Mouse (Mus musculus) common myeloid progenitor, adult 5-6 weeks (primary cell): ENCODE measurements around the gene Tfcp2. TPM values are rescaled to one million over a fixed set of nuclear protein-coding genes. Genes with fewer than 3 reads are reported as not detected.
"Not testable (repeated sequence)": the region's sequence is repeated elsewhere in the genome, so short reads cannot be mapped to it uniquely, and the experiment has no call there.

ENCODE experiments used
- ATAC-seq: replicated peaks from 2 replicates; pipeline ENCODE4 v1.8.0; 2016; ENCODE audit warnings: low read depth, mild to moderate bottlenecking, moderate TSS enrichment, inconsistent platforms; ENCODE audit not compliant: poor library complexity, severe bottlenecking
- total RNA-seq: library from RNA; stranded (forward); fragments of 200-1000, 187-1606 nt; gene quantifications from 2 replicates; pipeline ENCODE4 v1.2.3, GENCODE M21; 2017

Tfcp2 gene
- total RNA-seq, 1 experiment from 2014 or later, result 16.9 TPM

DNA sequence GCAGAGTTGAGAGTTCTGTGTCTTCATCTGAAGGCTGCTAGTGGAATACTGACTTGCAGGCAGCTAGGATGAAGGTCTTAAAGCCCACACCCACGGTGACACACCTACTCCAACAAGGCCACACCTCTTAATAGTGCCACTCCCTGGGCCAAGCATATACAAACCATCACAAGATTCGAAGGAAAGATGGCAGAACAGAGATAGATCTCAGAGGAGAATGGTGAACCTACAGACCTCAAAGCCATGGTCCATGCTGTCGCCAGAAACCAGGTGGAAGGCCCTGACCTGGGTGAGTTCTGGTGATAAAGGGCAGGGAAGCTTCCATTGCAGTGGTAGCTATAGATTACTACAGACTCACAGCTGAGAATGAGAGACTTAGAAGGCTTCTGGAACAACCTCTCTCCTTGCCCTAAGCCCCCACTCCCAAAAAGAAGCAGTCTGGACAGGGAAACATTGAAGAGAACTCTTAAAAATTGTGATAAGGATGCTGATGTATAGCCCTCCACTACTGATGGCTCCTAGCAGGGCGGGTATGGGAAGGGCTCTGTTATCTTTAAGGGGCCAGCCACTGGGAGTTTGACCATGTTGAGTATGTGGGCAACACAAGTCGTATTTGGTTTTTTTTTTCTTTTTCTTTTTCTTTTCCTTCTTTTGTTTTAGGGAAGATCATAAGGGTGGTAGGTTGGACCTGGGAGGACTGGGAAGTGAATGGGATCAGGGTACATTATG lies 6.1 kb upstream of the Tfcp2 start:
- no peak; the same call in 1 of the 2 replicates for ATAC-seq

- no peak for ATAC-seq
Observed at GRCm38 (mm10) chr15:100556378-100556777, 4.6 kb upstream of the Tfcp2 start.

DNA sequence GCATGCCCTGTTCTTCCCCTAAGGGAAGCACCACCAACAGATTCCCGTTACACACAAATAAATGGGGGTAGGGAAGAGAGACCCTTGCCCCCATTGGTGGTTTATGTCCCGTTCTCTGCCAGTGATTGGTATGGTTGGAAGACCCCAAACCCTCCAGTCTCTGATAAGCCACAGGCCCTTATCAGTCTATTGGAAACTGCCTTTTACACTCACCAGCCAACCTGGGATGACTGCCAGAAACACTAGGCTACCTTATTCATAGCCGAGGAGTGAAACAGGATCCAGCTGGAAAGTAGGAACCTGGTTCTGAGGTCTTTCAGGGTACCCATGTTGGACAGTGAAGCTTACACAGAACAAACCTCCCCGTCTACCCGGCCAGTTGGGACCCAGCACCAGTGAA lies 4.2 kb upstream of the Tfcp2 start:
- ATAC-seq, result no peak

GRCm38 (mm10) chr15:100550280-100550679 lies 1.5 kb downstream of the Tfcp2 start:
- no peak for ATAC-seq

- ATAC-seq, result not testable (repeated sequence)
Observed at GRCm38 (mm10) chr15:100543651-100544030, 8.2 kb downstream of the Tfcp2 start.

DNA sequence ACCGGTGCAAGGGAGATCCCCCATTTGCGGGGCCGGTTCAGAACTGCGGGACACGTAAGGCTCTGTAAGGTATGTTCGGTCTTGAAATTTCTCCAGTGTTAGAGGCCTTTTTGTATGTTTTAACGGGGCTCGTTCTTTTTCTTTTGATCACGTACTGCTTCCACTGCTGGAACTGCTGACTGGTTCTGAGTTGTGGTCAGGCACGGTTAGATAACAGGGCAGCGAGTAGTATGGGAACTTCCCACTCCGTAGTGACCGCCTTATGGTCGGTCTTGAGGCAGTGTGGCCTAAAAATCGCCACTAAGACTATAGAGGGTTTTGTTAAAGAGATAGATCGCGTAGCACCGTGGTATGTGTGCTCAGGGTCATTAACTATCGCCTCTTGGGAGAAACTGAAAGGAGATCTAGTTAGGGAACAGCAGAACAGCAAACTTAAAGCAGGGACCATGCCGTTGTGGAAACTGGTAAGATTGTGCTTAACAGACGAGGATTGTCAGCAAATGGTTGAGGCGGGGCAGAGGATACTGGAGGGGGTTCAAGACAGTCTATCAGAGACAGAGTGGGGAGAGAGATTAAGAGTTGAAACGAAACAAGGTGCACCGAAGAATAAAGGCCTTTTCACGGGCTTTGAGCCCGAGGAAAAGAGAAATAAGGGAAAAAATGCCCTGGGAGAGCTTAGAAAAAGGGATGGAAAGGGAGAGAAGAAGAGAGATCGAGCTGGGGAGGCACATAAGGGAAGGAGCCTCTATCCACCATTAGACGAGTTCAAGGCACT lies 8.7 kb downstream of the Tfcp2 start:
- ATAC-seq, result not testable (repeated sequence)

GRCm38 (mm10) chr15:100541426-100541825 lies 10.4 kb downstream of the Tfcp2 start:
- ATAC-seq, result no peak

DNA sequence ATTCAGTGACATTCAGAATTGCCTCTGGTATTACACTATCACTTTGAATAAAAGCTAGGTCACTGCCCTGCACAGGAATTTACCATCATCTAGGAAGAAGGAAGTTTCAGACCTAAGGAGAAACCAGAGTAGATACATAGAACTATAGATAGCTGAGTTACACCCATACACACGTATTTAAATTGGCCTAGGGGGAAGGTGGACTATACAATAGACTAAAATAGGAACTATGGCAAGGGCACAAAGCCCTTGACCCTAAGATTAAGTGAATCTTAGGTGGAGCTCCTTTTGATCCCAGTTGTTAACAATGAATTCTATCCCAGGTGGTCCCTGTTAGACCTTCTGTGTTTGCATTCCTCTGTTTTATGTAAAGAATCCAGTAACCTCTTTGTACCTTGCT lies 10.8 kb downstream of the Tfcp2 start:
- not testable (repeated sequence) for ATAC-seq

DNA sequence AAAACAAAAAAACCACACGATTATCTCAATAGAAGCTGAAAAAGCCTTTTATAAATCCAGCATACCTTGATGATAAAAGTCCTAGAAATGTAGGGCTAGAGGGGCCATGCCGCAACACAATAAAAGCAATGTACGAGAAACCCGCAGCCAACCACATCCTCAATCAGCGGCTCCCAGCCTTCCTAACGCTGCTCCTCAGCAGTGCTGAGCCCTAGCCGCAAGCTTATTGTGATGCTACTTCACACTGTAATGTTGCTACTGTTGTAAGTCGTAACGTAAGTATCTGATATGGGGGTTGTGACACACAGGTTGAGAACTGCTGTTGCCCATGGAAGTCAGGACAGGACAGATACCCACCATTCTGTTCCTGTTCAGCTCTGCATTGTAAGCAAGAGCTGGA lies 12.4 kb downstream of the Tfcp2 start:
- 0 out of 2 replicates have a peak, but pooled peaks have one; percentile 36 for ATAC-seq

GRCm38 (mm10) chr15:100537913-100538312 lies 13.9 kb downstream of the Tfcp2 start:
- peak; percentile 56; the same call in 1 of the 2 replicates for ATAC-seq

DNA sequence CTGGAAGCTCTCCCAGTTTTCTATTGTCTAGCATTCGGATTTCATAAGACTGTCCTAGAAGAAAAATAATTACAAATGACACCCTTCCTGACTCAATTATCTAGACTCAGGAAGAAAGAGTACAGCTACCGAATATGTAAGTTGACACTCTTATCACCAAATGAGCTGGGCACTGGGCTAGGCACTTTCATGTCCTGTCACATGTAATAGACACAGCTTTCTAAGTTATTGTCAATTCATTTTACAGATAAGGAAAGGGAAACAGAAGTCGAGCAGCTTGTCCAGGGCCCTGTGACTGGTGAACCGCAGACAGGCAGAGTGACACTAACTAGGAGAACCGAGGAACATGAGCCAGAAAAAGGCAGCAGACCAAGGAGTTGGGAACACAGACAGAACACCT lies 23.9 kb downstream of the Tfcp2 start:
- no peak for ATAC-seq

DNA sequence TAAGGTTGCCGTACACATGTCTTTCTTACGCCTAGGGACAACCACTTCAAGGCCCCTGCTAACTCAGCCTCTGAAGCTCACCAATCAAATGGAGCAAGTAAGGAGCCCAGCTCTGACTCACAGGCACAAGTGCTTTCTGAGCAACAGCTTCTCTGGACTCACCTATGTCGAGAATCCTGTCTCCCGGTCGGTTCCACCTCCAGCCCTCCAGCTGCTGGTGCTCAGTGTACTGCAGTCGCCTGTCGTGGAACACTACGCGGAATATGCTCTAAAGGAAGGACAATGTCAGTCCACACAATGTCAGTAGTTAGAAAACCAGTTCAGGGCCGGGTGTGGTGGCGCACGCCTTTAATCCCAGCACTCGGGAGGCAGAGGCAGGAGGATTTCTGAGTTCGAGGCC lies 26.4 kb downstream of the Tfcp2 start:
- no peak for ATAC-seq

DNA sequence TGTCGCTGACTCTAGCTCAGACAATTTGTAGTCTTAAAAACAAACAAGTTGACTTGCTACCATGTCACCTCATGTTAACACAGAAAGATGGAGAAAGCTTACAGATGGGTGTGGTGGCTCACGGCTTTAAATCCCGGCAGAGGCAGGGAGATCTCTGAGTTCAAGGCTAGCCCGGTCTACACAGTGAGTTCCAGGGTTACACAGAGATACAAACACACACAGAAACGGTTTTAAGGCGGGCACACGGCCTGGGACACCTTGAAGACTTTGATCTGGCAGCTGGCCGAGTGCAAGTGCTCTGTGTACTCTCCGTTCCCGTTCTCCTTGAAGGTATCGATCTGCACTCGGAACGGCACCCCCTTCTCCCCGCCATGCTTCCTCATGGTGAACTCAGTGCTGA lies 31.5 kb downstream of the Tfcp2 start:
- no peak for ATAC-seq

- ATAC-seq, result no peak
Observed at GRCm38 (mm10) chr15:100515121-100515520, 36.7 kb downstream of the Tfcp2 start.

- ATAC-seq, result no peak
Observed at GRCm38 (mm10) chr15:100513387-100513786, 38.4 kb downstream of the Tfcp2 start.

DNA sequence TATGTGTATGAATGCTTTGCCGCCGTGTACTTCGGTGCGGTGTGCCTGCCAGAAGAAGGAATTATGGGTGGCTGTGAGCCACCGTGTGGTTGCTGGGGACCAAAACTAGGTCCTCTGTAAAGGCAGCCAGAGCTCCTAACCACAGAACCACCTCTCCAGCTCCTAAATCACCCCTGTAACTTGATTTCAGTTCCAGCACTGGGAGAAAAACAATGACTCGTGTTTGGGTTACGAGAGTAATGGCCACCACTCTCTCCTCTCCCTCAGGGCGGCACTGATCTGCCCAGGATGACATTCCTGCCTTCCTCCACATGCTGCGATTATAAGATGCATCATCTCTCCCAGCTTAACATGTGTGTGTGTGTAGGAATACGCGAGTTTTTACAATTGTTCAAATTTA lies 41.7 kb downstream of the Tfcp2 start:
- no peak for ATAC-seq

GRCm38 (mm10) chr15:100508454-100509167 lies 43.2 kb downstream of the Tfcp2 start:
- ATAC-seq, result no peak

- not testable (repeated sequence) for ATAC-seq
Observed at GRCm38 (mm10) chr15:100499506-100499905, 52.3 kb downstream of the Tfcp2 start.

DNA sequence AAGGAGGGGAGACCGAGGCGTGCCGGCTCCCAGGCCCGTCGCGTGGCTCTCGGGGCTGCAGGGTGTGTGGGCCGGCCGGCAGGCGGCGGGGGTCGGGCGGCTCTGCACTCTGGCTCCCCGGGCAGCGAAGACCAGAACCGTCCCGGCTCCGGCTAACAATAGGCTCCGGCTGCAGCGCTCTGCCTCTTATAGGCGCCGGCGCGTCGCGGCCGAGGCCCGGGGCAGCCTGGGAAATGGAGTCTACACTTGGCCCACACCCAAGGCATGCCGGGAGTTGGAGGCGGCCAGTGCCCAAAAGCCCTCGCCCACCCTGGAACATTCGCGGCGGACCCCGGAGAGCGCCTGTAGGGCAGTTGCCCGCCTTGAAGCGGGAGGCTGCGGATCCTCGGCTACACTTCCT lies 56.7 kb downstream of the Tfcp2 start, which contains the start of gene Csrnp2:
Gene Csrnp2 (minus strand): TSS at position 387 of the 400 bp plus-strand sequence.
- peak; percentile 94 for ATAC-seq

GRCm38 (mm10) chr15:100494647-100495046 lies 57.2 kb downstream of the Tfcp2 start:
- no peak for ATAC-seq

GRCm38 (mm10) chr15:100491966-100492365 lies 59.8 kb downstream of the Tfcp2 start:
- ATAC-seq, result no peak
